Mouse (Mus musculus): Measurements from ENCODE around the gene Igfbp1. TPM values are rescaled to one million over a fixed set of nuclear protein-coding genes. Genes with fewer than 3 reads are reported as not detected.

Igfbp1 gene
- not detected for total RNA-seq (2021)
- long read RNA-seq, experiment 1 = 0 reads
- long read RNA-seq, experiment 2 = 0 reads

GRCm38 (mm10) chr11:7197491-7197941 lies at the start of gene Igfbp1:
TSS of gene Igfbp1 (plus strand) at chr11:7197782.
- no peak for DNase-seq
- no peak for TF ChIP-seq CTCF (IDR thresholded peaks at IDR 0.05)
- Histone ChIP-seq H3K4me3 (no peak within 1 kb of the TSS), H3K27ac (no peak within 1 kb of the TSS)
- intact Hi-C loops (cut with DNase I) = no loop called here

DNA sequence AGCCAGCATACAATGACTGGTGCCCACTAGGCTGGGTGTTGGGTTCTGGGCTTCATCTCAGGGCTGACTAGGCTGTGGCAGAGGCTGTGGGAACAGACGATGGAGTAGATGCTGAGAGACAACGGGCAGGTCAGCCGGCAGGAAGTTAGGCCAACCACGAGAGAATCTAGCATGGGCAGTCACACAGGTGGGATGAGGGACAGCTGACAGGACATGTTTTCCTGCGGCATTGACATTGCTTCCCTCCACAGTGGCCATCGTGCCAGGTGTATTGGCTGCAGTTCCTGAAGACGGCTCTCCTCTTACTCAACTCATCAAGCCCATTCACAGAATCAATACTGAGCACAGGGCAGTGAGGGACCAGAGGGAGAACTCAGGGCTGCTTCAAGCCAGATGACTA lies 49.6 kb upstream of the Igfbp1 start:
- Histone ChIP-seq H3K4me3 (no peak overlapping the region), H3K27ac (no peak overlapping the region)
- no peak for TF ChIP-seq CTCF (IDR thresholded peaks at IDR 0.05)
- intact Hi-C loops (cut with DNase I) = no loop called here
- DNase-seq = no peak

DNA sequence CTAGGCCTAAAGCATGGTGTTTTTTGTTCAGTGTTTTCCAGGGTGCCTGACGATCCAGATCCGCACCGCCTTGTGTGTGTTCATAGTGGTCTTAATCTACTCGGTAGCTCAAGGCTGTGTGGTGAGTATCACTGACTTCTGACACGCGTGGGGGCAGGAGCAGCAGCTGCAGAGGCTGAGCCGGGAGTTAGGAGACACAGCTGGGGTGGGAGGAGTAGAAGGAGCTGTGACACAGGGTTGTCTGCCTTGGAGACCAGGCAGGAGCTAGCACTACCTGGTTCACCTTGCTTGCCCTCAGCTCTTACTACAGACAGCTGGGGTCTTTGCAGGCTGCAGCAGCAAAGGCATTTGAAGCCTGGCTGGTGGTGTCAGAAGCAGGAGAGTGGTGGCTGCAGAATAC lies 48.1 kb upstream of the Igfbp1 start:
- Histone ChIP-seq H3K27ac (no peak overlapping the region), H3K4me3 (no peak overlapping the region)
- intact Hi-C loops (cut with DNase I) = no loop called here
- no peak for TF ChIP-seq CTCF (IDR thresholded peaks at IDR 0.05)
- no peak for DNase-seq

DNA sequence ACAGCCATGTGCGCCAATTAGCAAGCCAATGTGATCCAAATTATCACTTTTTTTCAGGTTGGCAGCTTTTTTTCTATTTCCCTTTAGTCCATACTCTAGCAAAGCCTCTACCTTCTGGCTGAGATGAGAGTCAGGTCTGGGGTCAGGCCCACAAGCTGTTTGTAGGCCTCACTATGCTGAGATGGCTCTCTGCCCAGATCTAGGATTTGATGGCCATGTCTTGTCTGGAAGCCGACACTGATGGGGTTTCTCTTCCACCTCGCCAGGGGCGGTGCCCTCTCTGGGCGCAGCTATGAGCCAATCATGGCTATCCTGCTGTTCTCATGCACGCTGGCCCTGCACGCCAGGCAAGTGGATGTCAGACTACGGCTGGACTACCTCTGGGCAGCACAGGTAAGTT lies 47.1 kb upstream of the Igfbp1 start:
- no peak overlapping the region for H3K4me3 ChIP-seq
- H3K27ac ChIP-seq = no peak overlapping the region
- TF ChIP-seq CTCF (IDR thresholded peaks at IDR 0.05) = no peak
- intact Hi-C loops (cut with DNase I) = no loop called here
- no peak for DNase-seq

DNA sequence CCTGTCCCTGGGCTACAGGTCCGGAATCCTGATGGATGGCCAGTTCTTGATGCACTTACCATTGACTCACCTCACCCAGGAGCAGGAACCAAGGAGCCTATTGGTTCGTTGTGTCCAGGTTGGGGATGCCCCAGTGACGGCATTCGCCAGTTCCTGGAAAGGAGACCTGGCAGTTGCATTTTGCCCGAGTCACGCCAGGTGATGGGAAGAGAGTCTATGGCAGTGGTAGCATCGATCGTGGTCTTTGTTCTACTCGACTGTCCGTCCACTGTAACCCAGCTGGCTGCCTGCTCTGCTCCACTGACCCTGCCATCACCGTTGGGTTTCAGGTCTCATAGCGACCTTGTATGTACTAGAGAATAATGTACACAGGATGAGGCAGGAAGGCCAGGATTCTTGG lies 45.2 kb upstream of the Igfbp1 start:
- no peak for DNase-seq
- no peak for TF ChIP-seq CTCF (IDR thresholded peaks at IDR 0.05)
- no peak overlapping the region for H3K27ac ChIP-seq
- no peak overlapping the region for H3K4me3 ChIP-seq
- intact Hi-C loops (cut with DNase I) = no loop called here

- no peak overlapping the region for H3K27ac ChIP-seq
- intact Hi-C loops (cut with DNase I) = no loop called here
- DNase-seq = no peak
- no peak for TF ChIP-seq CTCF (IDR thresholded peaks at IDR 0.05)
- no peak overlapping the region for H3K4me3 ChIP-seq
These were observed 44.5 kb upstream of the Igfbp1 start for GRCm38 (mm10) chr11:7153081-7153480.

DNA sequence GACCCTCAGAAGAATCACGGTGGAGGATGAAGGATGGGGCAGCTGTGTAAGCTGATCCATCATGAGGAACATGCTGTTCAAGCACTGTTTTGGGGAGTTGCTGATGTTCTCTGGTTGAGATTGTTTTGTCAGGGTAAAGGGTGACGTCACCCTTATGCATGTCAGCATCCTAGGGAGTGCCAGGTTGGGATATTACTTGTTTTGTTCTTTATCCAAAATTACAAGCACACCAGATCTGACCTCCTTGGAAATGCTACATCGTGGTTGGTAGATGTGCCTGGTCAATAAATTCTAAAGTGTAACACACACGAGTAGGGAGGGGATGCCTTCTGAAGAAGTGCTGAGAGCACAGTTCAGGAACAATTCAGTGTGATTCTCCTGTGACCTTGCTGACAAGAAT lies 41.2 kb upstream of the Igfbp1 start:
- TF ChIP-seq CTCF (IDR thresholded peaks at IDR 0.05) = no peak
- no peak overlapping the region for H3K27ac ChIP-seq
- no peak for DNase-seq
- intact Hi-C loops (cut with DNase I) = no loop called here
- H3K4me3 ChIP-seq = no peak overlapping the region

GRCm38 (mm10) chr11:7158196-7158595 lies 39.4 kb upstream of the Igfbp1 start:
- TF ChIP-seq CTCF (IDR thresholded peaks at IDR 0.05) = no peak
- Histone ChIP-seq H3K27ac (no peak overlapping the region), H3K4me3 (no peak overlapping the region)
- no peak for DNase-seq
- intact Hi-C loops (cut with DNase I) = no loop called here

DNA sequence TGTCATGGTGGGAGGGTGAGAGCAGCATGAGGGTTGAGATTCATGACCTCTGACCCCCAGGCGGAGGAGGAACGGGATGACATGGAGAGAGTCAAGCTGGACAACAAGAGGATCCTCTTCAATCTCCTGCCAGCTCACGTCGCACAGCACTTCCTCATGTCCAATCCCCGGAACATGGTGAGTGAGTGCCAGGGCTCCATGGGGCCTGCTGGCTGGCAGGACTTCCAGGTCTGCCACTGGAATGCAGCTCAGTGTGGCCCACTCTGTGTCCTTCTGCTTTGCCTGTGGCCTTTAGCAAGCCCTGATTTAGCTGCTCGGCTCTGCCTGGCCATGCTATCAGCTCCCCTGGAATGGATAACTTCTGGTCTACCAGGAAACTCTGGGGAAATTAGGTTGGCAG lies 37.4 kb upstream of the Igfbp1 start:
- intact Hi-C loops (cut with DNase I) = loop anchor here (5.0 kb wide), 1 partner anchor 503 kb away; the partner anchor contains the start of gene Ramp3
- DNase-seq = no peak
- TF ChIP-seq CTCF (IDR thresholded peaks at IDR 0.05) = no peak

GRCm38 (mm10) chr11:7160637-7161101 lies 36.9 kb upstream of the Igfbp1 start:
- H3K4me3 ChIP-seq = no peak overlapping the region
- DNase-seq = no peak
- intact Hi-C loops (cut with DNase I) = loop anchor here (5.0 kb wide), 1 partner anchor 503 kb away; the partner anchor contains the start of gene Ramp3
- no peak for TF ChIP-seq CTCF (IDR thresholded peaks at IDR 0.05)
- H3K27ac ChIP-seq = no peak overlapping the region

More for the DNA sequence above, 37.4 kb upstream of the Igfbp1 start:
- no peak overlapping the region for H3K27ac ChIP-seq
- no peak overlapping the region for H3K4me3 ChIP-seq

GRCm38 (mm10) chr11:7161502-7162174 lies 35.9 kb upstream of the Igfbp1 start:
- H3K27ac ChIP-seq = no peak overlapping the region
- no peak for DNase-seq
- intact Hi-C loops (cut with DNase I) = loop anchor here (5.0 kb wide), 1 partner anchor 504 kb away; the partner anchor contains the start of gene Ramp3
- TF ChIP-seq CTCF (IDR thresholded peaks at IDR 0.05) = peak; percentile 73
- H3K4me3 ChIP-seq = no peak overlapping the region

- Histone ChIP-seq H3K27ac (no peak overlapping the region), H3K4me3 (no peak overlapping the region)
- intact Hi-C loops (cut with DNase I) = loop anchor here (5.0 kb wide), 1 partner anchor 507 kb away; the partner anchor contains the start of gene Ramp3
- DNase-seq = no peak
- TF ChIP-seq CTCF (IDR thresholded peaks at IDR 0.05) = no peak
These were observed 33.2 kb upstream of the Igfbp1 start for GRCm38 (mm10) chr11:7164416-7164815.

- DNase-seq = no peak
- no peak for TF ChIP-seq CTCF (IDR thresholded peaks at IDR 0.05)
- Histone ChIP-seq H3K27ac (no peak overlapping the region), H3K4me3 (no peak overlapping the region)
- intact Hi-C loops (cut with DNase I) = no loop called here
These were observed 27.9 kb upstream of the Igfbp1 start for GRCm38 (mm10) chr11:7169645-7170044.

- H3K27ac ChIP-seq = no peak overlapping the region
- intact Hi-C loops (cut with DNase I) = no loop called here
- no peak overlapping the region for H3K4me3 ChIP-seq
- no peak for TF ChIP-seq CTCF (IDR thresholded peaks at IDR 0.05)
- no peak for DNase-seq
These were observed 23.9 kb upstream of the Igfbp1 start for GRCm38 (mm10) chr11:7173664-7174063.

Data from gastrocnemius, adult 2 months (tissue).